Mouse (Mus musculus) bone marrow macrophage, adult 2 months (primary cell): ENCODE measurements at regions not wholly inside any gene's neighbourhood (a gene's known extent, or its start where the extent isn't known, plus 50 kb on each side); places are given as distances from the start of the nearest gene placed in this dataset.

ENCODE experiments used
- H3K27ac ChIP-seq: 2 replicates; pipeline ENCODE4 v1.5.1; 2012; ENCODE audit warnings: low read depth, low read length; ENCODE audit not compliant: insufficient read depth
- H3K4me1 ChIP-seq: 2 replicates; pipeline ENCODE4 v1.6.1; 2012; ENCODE audit warnings: low read length; ENCODE audit not compliant: control insufficient read depth, insufficient read depth
- H3K4me3 ChIP-seq: 2 replicates; pipeline ENCODE4 v1.5.1; 2012; ENCODE audit warnings: mild to moderate bottlenecking, low read length, moderate library complexity; ENCODE audit not compliant: insufficient read depth
- CTCF ChIP-seq: IDR thresholded peaks from 2 replicates; pipeline ENCODE4 v1.5.1; 2012; ENCODE audit warnings: low read depth, mild to moderate bottlenecking, low read length, moderate library complexity
- POLR2A ChIP-seq: IDR thresholded peaks from 2 replicates; pipeline ENCODE4 v1.6.1; 2012; ENCODE audit warnings: mild to moderate bottlenecking, low read depth, low read length, borderline replicate concordance

- TF ChIP-seq CTCF = no peak
- TF ChIP-seq POLR2A = no peak
- no peaks in the 10 kb centered on the region for H3K4me1 ChIP-seq
- H3K27ac ChIP-seq = no peak overlapping the region
- no peak overlapping the region for H3K4me3 ChIP-seq
Observed at GRCm38 (mm10) chr3:150493433-150494045, 944.1 kb upstream of the Adgrl4 start.

- no peak overlapping the region for H3K27ac ChIP-seq
- no peak for TF ChIP-seq POLR2A
- no peaks in the 10 kb centered on the region for H3K4me1 ChIP-seq
- H3K4me3 ChIP-seq = no peak overlapping the region
Observed at GRCm38 (mm10) chr3:150530966-150531365, 906.7 kb upstream of the Adgrl4 start.

DNA sequence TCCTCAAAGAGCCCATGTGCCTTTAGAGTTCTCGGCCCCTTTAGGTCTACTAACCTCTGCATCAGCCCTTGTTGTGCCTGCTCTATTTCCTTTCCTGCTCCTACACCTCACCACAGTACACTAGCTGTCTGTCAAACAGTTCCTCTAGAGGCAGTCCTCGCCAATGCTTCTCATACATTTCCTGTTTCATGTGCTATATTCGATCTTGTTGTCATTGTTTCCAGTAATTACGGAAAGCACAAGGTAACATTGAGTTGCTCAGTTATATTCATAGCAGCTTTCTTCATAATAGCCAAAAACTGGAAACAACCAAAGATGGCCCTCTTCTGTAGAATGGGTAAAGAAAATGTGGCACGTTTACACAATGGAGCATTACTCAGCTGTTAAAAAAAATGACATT is 894.6 kb upstream of the Adgrl4 start:
- Histone ChIP-seq H3K27ac (no peak overlapping the region), H3K4me1 (no peaks in the 10 kb centered on the region), H3K4me3 (no peak overlapping the region)
- no peak for TF ChIP-seq POLR2A
- TF ChIP-seq CTCF = no peak

- TF ChIP-seq POLR2A = no peak
- TF ChIP-seq CTCF = no peak
- Histone ChIP-seq H3K4me1 (no peaks in the 10 kb centered on the region), H3K4me3 (no peak overlapping the region), H3K27ac (no peak overlapping the region)
Observed at GRCm38 (mm10) chr3:150588474-150588873, 849.2 kb upstream of the Adgrl4 start.

GRCm38 (mm10) chr3:150590978-150591377 is 846.7 kb upstream of the Adgrl4 start:
- Histone ChIP-seq H3K4me1 (no peaks in the 10 kb centered on the region), H3K27ac (no peak overlapping the region), H3K4me3 (no peak overlapping the region)
- no peak for TF ChIP-seq POLR2A
- no peak for TF ChIP-seq CTCF

DNA sequence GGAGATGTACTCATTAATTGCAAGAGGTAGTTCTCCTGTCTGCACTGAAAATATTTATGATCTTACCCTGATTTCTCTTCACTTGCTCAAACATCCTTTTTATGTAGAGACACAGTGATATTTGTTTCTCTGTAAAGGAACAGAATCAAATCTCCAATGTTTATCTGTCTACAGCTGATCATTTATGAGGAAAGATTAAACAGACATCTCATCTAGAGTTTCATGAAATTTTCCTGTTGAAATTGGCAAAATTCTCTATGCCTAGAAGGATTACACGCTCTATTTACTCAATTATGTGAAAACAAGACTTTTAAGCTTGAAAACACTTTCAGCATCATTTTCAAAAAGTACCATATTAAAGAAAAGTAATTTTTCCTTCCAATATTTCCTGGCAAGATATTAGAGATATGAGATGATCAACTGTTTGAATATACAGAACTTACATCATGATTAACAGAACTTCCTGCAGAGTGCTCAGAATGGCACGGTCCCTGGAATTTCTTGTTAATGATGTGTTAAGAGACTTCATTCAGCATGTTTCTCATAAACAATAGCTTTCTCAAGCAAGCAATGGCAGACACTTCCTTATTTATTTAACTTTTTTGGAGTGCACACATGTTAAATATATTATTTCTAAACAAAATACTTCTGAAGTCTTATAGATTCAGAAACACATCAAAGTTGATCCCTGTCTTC is 834.1 kb upstream of the Adgrl4 start:
- Histone ChIP-seq H3K27ac (no peak overlapping the region), H3K4me3 (no peak overlapping the region), H3K4me1 (no peaks in the 10 kb centered on the region)
- TF ChIP-seq POLR2A (no peak), CTCF (no peak)

DNA sequence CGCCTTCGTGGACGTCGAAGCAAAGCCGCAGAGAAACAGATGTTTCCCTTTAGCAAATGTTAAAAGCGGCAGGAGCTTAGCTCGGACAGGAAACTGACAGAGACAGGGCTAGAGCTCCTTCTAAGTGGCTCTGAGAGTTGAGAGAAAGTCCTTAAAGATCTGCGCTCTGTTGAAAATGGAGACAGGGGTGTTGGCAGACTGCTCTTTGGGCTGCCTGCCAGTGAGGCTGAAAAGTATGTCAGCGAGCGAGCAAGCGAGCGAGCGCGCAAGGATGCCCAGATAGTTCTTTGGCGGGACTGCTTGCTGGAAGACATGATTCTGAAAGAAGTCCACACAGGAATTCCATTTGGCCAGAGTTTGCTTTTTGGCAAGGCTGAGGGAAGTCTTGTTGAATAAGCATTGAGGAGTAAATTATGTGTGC is 827.0 kb upstream of the Adgrl4 start:
- H3K4me3 ChIP-seq = peak overlapping the region; percentile 41
- no peaks in the 10 kb centered on the region for H3K4me1 ChIP-seq
- no peak overlapping the region for H3K27ac ChIP-seq
- TF ChIP-seq POLR2A (no peak), CTCF (no peak)

GRCm38 (mm10) chr3:150637544-150637943 is 800.1 kb upstream of the Adgrl4 start:
- TF ChIP-seq POLR2A = no peak
- TF ChIP-seq CTCF = no peak
- no peak overlapping the region for H3K27ac ChIP-seq
- H3K4me3 ChIP-seq = no peak overlapping the region
- no peaks in the 10 kb centered on the region for H3K4me1 ChIP-seq

DNA sequence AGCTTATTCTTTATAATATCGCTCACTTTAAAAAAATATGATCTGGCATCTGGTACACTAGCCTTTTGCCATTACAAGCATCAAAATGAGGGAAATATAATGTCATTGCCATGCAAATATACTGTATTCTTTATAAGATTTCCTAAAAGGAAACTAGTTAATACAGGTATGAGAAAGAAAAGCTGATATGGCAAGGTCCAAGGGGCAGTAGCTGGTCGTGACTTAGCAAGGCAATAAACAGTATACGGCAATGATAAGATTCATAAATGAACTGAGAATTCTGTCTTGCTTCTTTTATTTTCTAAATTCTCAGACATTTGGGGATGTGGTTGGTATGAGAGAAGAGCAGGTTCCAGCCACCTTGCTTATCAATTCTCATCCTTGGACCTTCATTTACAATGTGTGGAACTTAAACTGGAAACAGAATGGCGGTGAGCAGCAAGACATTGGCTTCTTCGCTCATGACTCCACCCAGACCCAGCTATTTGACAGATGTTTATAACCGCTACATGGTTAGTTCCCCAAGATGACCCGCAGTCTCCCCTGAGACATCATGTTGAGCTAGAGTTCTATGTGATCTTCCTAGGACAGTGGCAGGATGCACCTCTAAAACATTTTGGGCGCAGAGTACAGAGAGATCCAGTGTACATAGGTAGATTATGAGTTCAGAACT is 797.5 kb upstream of the Adgrl4 start:
- H3K4me3 ChIP-seq = no peak overlapping the region
- no peaks in the 10 kb centered on the region for H3K4me1 ChIP-seq
- H3K27ac ChIP-seq = no peak overlapping the region
- TF ChIP-seq POLR2A (no peak), CTCF (no peak)

DNA sequence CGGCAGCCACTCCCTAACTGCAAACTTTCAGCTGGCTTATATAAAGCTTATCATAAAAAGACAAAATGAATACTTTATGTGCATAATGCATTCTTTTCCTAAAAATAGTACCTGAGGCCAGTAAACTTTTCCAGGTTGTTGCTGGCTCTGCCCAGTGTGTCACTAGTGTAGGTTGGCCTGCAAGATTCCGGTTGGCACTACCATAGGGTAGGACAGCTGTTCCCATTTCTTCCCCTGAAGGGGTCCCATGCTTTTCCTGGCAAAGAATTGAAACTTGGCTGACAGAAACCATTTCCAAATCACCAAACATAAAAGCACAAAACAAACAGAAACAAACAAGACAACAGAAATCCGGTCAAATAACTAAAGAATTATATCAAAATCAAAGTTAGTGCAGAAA is 789.6 kb upstream of the Adgrl4 start:
- H3K27ac ChIP-seq = no peak overlapping the region
- TF ChIP-seq CTCF (no peak), POLR2A (no peak)
- no peak overlapping the region for H3K4me3 ChIP-seq
- no peaks in the 10 kb centered on the region for H3K4me1 ChIP-seq
